Mouse (Mus musculus): ENCODE measurements at regions not wholly inside any gene's neighbourhood (a gene's known extent, or its start where the extent isn't known, plus 50 kb on each side); places are given as distances from the start of the nearest gene placed in this dataset.
A peak's percentile ranks its signal among the peaks of the same experiment; 100 is the strongest.

GRCm38 (mm10) chr9:61596410-61597108 is 224.4 kb downstream of the Tle3 start:
- H3K4me3 ChIP-seq (ENCODE audit: insufficient read depth, low read depth, low read length), result no peak overlapping the region
- no peaks in the 10 kb centered on the region for H3K27me3 ChIP-seq (replicated peaks; ENCODE audit: control insufficient read depth, insufficient read depth, low read length)
- H3K4me1 ChIP-seq (ENCODE audit: control insufficient read depth, insufficient read depth, low read length), result no peaks in the 10 kb centered on the region
- H3K36me3 ChIP-seq (ENCODE audit: control insufficient read depth, insufficient read depth, low read length), result no peaks in the 10 kb centered on the region
- DNase-seq, result peak; percentile 10
- TF ChIP-seq CTCF (conservative IDR thresholded peaks at IDR 0.05; ENCODE audit: insufficient read depth, insufficient read length, low read depth, low read length) (no peak), POLR2A (IDR thresholded peaks at IDR 0.05; ENCODE audit: low read depth, low read length) (no peak)
- H3K27ac ChIP-seq (ENCODE audit: insufficient read depth, low read depth, low read length), result no peak overlapping the region
- WGBS, result 44% methylated on average over 17 of the region's 17 CpGs

GRCm38 (mm10) chr9:61595170-61595967 is 223.2 kb downstream of the Tle3 start:
- Histone ChIP-seq H3K27me3 (replicated peaks; ENCODE audit: control insufficient read depth, insufficient read depth, low read length) (no peaks in the 10 kb centered on the region), H3K27ac (ENCODE audit: insufficient read depth, low read depth, low read length) (no peak overlapping the region), H3K36me3 (ENCODE audit: control insufficient read depth, insufficient read depth, low read length) (no peaks in the 10 kb centered on the region), H3K4me3 (ENCODE audit: insufficient read depth, low read depth, low read length) (no peak overlapping the region), H3K4me1 (ENCODE audit: control insufficient read depth, insufficient read depth, low read length) (no peaks in the 10 kb centered on the region)
- 67% methylated on average over 9 of the region's 9 CpGs for WGBS
- TF ChIP-seq CTCF (conservative IDR thresholded peaks at IDR 0.05; ENCODE audit: insufficient read depth, insufficient read length, low read depth, low read length), result no peak
- no peak for TF ChIP-seq POLR2A (IDR thresholded peaks at IDR 0.05; ENCODE audit: low read depth, low read length)
- DNase-seq, result peak; percentile 25

- H3K27me3 ChIP-seq (replicated peaks; ENCODE audit: control insufficient read depth, insufficient read depth, low read length), result no peaks in the 10 kb centered on the region
- DNase-seq, result no peak
- 92% methylated on average over 6 of the region's 6 CpGs for WGBS
These were observed 221.8 kb downstream of the Tle3 start for GRCm38 (mm10) chr9:61593991-61594390.

GRCm38 (mm10) chr9:61589727-61590299 is 217.6 kb downstream of the Tle3 start:
- WGBS, result 89% methylated on average over 10 of the region's 10 CpGs
- no peaks in the 10 kb centered on the region for H3K36me3 ChIP-seq (ENCODE audit: control insufficient read depth, insufficient read depth, low read length)
- no peak overlapping the region for H3K4me3 ChIP-seq (ENCODE audit: insufficient read depth, low read depth, low read length)
- H3K27ac ChIP-seq (ENCODE audit: insufficient read depth, low read depth, low read length), result no peak overlapping the region
- no peak for DNase-seq
- no peaks in the 10 kb centered on the region for H3K27me3 ChIP-seq (replicated peaks; ENCODE audit: control insufficient read depth, insufficient read depth, low read length)
- no peak for TF ChIP-seq CTCF (conservative IDR thresholded peaks at IDR 0.05; ENCODE audit: insufficient read depth, insufficient read length, low read depth, low read length)
- H3K4me1 ChIP-seq (ENCODE audit: control insufficient read depth, insufficient read depth, low read length), result no peaks in the 10 kb centered on the region

More at GRCm38 (mm10) chr9:61593991-61594390, 221.8 kb downstream of the Tle3 start:
- no peaks in the 10 kb centered on the region for H3K36me3 ChIP-seq (ENCODE audit: control insufficient read depth, insufficient read depth, low read length)
- H3K4me1 ChIP-seq (ENCODE audit: control insufficient read depth, insufficient read depth, low read length), result no peaks in the 10 kb centered on the region
- H3K27ac ChIP-seq (ENCODE audit: insufficient read depth, low read depth, low read length), result no peak overlapping the region
- no peak overlapping the region for H3K4me3 ChIP-seq (ENCODE audit: insufficient read depth, low read depth, low read length)
- TF ChIP-seq POLR2A (IDR thresholded peaks at IDR 0.05; ENCODE audit: low read depth, low read length) (no peak), CTCF (conservative IDR thresholded peaks at IDR 0.05; ENCODE audit: insufficient read depth, insufficient read length, low read depth, low read length) (no peak)

GRCm38 (mm10) chr9:61583281-61584072 is 211.3 kb downstream of the Tle3 start:
- Histone ChIP-seq H3K4me3 (ENCODE audit: insufficient read depth, low read depth, low read length) (no peak overlapping the region), H3K36me3 (ENCODE audit: control insufficient read depth, insufficient read depth, low read length) (no peaks in the 10 kb centered on the region), H3K27ac (ENCODE audit: insufficient read depth, low read depth, low read length) (no peak overlapping the region), H3K27me3 (replicated peaks; ENCODE audit: control insufficient read depth, insufficient read depth, low read length) (no peaks in the 10 kb centered on the region), H3K4me1 (ENCODE audit: control insufficient read depth, insufficient read depth, low read length) (no peaks in the 10 kb centered on the region)
- 40% methylated on average over 21 of the region's 21 CpGs for WGBS
- peak; percentile 9 for DNase-seq
- TF ChIP-seq CTCF (conservative IDR thresholded peaks at IDR 0.05; ENCODE audit: insufficient read depth, insufficient read length, low read depth, low read length) (no peak), POLR2A (IDR thresholded peaks at IDR 0.05; ENCODE audit: low read depth, low read length) (no peak)

GRCm38 (mm10) chr9:61581046-61581445 is 208.9 kb downstream of the Tle3 start:
- H3K4me3 ChIP-seq (ENCODE audit: insufficient read depth, low read depth, low read length), result no peak overlapping the region
- WGBS, result 82% methylated on average over 6 of the region's 6 CpGs
- no peaks in the 10 kb centered on the region for H3K36me3 ChIP-seq (ENCODE audit: control insufficient read depth, insufficient read depth, low read length)
- no peaks in the 10 kb centered on the region for H3K4me1 ChIP-seq (ENCODE audit: control insufficient read depth, insufficient read depth, low read length)
- no peaks in the 10 kb centered on the region for H3K27me3 ChIP-seq (replicated peaks; ENCODE audit: control insufficient read depth, insufficient read depth, low read length)
- TF ChIP-seq CTCF (conservative IDR thresholded peaks at IDR 0.05; ENCODE audit: insufficient read depth, insufficient read length, low read depth, low read length) (no peak), POLR2A (IDR thresholded peaks at IDR 0.05; ENCODE audit: low read depth, low read length) (no peak)
- no peak for DNase-seq
- no peak overlapping the region for H3K27ac ChIP-seq (ENCODE audit: insufficient read depth, low read depth, low read length)
